Mouse (Mus musculus) bone marrow macrophage, adult 2 months (primary cell): ENCODE data around the gene Islr2.

ENCODE experiments used
- CTCF ChIP-seq: IDR thresholded peaks from 2 replicates; pipeline ENCODE4 v1.5.1; 2012; ENCODE audit warnings: low read depth, mild to moderate bottlenecking, low read length, moderate library complexity
- POLR2A ChIP-seq: IDR thresholded peaks from 2 replicates; pipeline ENCODE4 v1.6.1; 2012; ENCODE audit warnings: mild to moderate bottlenecking, low read depth, low read length, borderline replicate concordance

DNA sequence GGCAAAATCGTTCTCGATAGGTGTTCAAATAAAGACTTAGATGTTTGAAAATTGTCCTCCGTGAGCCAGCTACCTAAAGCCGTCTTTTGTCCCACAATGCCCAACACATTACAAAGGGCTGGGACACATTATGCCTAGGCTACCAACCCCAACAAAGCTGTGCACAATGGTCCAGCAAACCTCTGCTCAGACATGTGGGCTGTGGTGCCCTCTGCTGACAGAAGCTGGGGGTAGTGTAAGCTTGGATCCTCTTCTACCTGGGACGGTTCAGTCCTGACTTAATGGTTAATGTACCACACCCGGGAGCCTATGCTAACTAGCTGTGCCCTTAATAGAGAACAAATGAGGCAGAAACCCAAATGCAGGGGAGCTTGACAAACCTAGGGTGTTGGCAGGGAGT is 12.3 kb upstream of the Islr2 start:
- TF ChIP-seq CTCF (peak; percentile 33), POLR2A (no peak)
